Mouse (Mus musculus): Measurements from ENCODE around the gene Cfap97.
"Not testable (repeated sequence)": the region's sequence is repeated elsewhere in the genome, so short reads cannot be mapped to it uniquely, and the experiment has no call there.

Gene Cfap97

GRCm38 (mm10) chr8:46151202-46152062, at the start of gene Cfap97:
Cfap97 (plus strand) TSS chr8:46151771.
- in situ Hi-C loops (cut with MboI, MseI), result loop anchor here (10.0 kb wide), 1 partner anchor 793 kb away; no protein-coding TSS in a partner anchor

- in situ Hi-C loops (cut with MboI, MseI), result no loop called here
Measured at GRCm38 (mm10) chr8:46103434-46103833, 48.1 kb upstream of the Cfap97 start.

DNA sequence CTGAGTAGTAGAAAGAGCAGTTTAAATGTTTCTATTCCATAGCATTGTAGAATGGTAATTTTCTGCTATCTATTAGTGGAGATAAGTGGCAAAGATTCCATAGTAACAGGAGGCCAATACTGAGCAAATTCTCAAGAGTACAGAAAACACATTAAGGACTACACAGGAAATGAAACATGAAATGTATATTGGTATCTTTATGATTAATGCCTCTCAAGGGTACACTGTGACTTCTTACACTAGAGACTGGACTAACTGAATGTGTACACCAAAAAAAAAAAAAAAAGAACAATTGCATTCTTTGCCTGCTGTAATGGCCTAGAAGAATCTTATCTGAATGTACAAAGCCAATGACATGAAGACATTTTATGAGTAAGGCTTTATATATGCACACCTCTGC, 43.9 kb upstream of the Cfap97 start:
- in situ Hi-C loops (cut with MboI, MseI), result no loop called here

DNA sequence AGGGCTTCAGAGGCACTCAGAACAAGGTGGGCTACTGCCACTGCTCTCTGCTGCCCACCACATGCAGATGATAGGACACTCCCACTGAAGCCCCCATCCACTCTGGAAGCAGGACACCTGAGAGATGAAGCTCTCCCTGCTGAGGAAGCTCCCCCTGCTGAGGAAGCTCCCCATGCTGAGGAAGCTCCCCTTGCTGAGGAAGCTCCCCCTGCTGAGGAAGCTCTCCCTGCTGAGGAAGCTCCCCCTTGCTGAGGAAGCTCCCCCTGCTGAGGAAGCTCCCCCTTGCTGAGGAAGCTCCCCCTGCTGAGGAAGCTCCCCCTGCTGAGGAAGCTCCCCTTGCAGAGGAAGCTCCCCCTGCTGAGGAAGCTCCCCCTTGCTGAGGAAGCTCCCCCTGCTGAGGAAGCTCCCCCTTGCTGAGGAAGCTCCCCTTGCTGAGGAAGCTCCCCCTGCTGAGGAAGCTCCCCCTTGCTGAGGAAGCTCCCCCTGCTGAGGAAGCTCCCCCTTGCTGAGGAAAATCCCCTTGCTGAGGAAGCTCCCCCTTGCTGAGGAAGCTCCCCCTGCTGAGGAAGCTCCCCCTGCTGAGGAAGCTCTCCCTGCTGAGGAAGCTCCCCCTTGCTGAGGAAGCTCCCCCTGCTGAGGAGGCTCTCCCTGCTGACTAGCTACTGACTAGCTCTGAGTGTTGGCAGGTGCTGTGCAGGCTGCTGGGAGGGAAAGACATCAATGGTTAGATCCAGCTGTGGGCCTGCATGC, 38.0 kb upstream of the Cfap97 start:
- in situ Hi-C loops (cut with MboI, MseI), result not testable (repeated sequence)

GRCm38 (mm10) chr8:46117172-46117571, 34.4 kb upstream of the Cfap97 start:
- in situ Hi-C loops (cut with MboI, MseI), result no loop called here

DNA sequence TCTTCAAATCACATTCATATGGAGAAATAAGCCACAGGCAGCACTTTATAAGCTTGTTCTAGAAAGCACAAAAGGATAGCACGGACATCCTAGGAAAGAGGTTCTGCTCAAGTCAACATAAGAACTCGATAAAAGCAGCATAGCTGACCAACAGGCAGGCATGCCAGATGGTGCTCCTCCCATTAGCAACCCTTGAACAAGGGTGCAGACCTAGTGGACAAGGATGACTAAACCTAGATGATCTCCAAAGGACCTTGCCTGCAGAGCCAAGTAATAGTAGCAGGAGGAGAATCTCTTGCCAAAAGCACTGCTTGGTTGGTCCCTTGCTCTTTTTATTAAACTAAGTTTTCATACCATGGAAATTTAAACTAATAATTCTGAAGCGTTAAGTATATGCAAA, 32.4 kb upstream of the Cfap97 start:
- in situ Hi-C loops (cut with MboI, MseI), result no loop called here

GRCm38 (mm10) chr8:46122498-46122897, 29.1 kb upstream of the Cfap97 start:
- in situ Hi-C loops (cut with MboI, MseI), result no loop called here

DNA sequence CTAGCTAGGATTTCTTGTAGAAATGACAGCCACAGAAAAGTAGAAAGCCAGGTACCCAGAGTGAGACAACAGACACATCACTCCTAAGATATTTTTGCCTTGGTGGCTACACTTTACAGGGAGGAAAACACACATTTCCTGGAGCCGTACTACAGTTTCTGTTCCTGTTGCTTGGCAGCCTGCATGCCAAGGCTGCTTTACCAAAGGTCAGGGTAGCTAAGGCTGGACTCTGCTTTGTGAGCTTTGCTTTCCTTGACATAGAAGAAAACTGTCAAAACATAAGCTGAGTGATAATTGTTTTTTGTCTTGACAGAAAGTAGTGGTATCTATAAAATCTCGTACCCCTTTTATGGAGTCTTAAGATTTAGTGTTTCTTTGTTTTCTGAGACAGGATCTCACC, 21.1 kb upstream of the Cfap97 start:
- in situ Hi-C loops (cut with MboI, MseI), result loop anchor here (25.0 kb wide), 1 partner anchor 793 kb away; the partner anchor contains the start of gene Cyp4v3

GRCm38 (mm10) chr8:46135546-46135945, 16.0 kb upstream of the Cfap97 start:
- in situ Hi-C loops (cut with MboI, MseI), result loop anchor here (25.0 kb wide), 1 partner anchor 798 kb away; the partner anchor contains the start of gene Cyp4v3

GRCm38 (mm10) chr8:46137336-46137735, 14.2 kb upstream of the Cfap97 start:
- in situ Hi-C loops (cut with MboI, MseI), result loop anchor here (25.0 kb wide), 1 partner anchor 800 kb away; the partner anchor contains the start of gene Cyp4v3

DNA sequence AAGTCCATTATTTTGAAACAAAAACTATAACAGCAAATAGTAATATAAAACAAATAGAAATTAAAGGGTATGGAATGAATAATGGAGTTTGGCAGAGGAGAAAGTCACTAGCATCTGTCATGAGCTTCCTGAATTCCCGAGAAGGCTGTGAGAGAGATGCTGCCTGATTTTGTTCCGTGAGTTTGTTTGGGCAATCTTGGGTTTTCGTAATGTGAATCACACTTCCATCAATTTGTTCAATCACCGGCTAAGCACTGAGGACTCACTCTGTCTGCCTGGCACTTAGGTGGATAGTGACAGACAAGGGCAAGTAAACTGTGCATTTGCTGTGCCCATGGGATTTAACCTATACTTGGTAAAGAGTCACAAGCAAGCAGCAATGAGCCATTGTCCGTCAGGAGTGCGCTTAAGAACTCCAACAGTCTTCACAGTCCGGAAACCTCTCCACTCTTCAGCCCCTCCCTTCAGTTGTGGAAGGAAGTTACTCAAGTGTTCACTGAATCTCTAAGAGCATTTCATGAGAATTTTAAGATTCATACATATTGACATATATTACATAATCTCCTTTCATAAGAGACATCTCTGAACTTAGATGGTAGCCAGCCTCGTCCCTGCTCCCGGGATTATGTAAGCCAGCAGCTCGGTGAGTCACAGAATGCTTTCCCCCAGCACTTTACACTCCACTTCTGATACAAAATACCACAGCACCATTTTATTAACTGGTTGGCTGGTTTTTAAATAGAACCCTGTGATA, 13.6 kb upstream of the Cfap97 start:
- in situ Hi-C loops (cut with MboI, MseI), result loop anchor here (25.0 kb wide), 1 partner anchor 801 kb away; the partner anchor contains the start of gene Cyp4v3

DNA sequence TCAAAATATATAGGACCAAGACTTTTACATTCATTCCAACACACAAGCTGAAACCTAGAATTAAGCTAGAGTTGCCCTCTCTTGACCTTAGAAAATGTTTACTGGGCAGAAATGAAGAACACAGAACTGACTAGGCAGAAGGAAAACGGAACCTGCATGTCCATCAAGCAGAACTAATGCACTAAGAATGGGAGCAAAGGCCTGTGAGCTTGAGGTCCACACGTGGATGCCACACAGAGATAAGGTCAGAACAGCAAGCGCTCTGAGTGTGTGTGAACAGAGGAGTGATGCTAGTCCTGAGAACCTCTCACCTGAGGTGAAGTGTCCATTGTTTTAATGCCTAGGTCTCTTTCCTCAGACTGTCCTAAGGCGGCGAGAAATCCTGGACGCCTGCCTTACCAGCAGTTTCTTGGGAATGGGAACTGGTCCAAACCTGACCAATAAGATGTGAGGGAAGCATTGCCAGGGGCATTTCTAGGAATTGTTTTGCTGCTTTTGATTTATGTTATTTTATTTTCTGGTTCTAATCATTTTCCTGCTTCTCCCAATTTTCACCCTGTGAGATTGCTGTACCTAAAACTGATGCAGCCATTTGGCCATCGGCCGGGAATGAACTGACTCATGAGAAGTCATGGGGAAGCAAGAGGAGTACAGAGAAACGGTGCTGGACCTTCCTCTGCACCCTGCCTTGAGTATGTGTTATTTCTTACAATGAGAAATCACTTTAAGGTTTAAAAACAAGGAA, 11.0 kb upstream of the Cfap97 start:
- in situ Hi-C loops (cut with MboI, MseI), result loop anchor here (5.0 to 25.0 kb wide), 2 partner anchors 148 to 803 kb away; partner anchors contain the start of gene Cyp4v3

DNA sequence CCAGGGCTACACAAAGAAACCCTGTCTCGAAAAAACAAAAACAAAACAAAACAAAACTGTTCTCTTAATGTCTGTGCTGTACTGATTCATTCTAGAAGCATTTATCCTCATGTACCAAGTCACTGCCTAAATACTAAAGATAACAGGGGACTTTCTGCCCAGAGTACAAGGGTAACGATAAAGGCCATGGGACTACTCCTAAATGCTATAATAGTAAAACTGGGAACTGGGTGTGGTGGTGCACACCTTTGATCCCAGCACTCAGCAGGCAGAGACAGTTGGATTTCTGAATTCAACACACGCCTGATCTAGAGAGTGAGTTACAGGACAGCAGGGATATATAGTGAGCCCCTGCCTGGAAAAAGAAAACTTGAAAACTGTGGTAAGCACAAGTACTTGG, 9.9 kb upstream of the Cfap97 start:
- in situ Hi-C loops (cut with MboI, MseI), result loop anchor here (5.0 to 25.0 kb wide), 2 partner anchors 149 to 804 kb away; partner anchors contain the start of gene Cyp4v3

DNA sequence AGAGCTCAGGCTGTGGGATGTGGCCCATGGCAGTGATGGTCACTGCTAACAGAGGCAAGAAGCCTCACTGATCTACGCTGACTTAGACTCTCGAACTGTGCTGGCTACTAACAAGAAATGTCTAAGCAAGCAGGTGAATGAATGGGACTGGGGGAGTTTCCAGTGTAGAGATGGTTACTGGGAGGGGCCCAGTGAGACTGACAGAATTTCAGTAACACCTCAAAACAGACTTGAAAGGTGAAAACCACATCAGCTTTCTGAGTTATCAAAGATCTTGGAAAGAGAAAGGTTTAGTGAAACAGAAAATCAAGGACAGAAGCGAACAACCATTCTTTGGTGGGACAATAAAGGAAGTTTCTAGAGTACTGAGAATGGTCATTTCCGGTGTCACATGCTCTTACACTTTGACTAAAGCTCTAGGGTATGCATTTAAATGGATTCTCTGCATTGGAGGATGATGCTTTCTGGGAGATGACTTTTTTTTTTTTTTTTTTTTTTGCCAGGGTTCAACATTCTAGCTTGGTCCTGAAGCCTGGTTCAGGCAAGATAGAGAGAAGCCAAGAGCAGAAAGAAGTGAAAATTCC, 9.0 kb upstream of the Cfap97 start:
- in situ Hi-C loops (cut with MboI, MseI), result loop anchor here (5.0 to 25.0 kb wide), 2 partner anchors 150 to 805 kb away; partner anchors contain the start of gene Cyp4v3

GRCm38 (mm10) chr8:46143470-46143869, 8.1 kb upstream of the Cfap97 start:
- in situ Hi-C loops (cut with MboI, MseI), result loop anchor here (5.0 to 25.0 kb wide), 2 partner anchors 151 to 806 kb away; partner anchors contain the start of gene Cyp4v3

GRCm38 (mm10) chr8:46143924-46144323, 7.6 kb upstream of the Cfap97 start:
- in situ Hi-C loops (cut with MboI, MseI), result loop anchor here (5.0 to 25.0 kb wide), 2 partner anchors 152 to 807 kb away; partner anchors contain the start of gene Cyp4v3

DNA sequence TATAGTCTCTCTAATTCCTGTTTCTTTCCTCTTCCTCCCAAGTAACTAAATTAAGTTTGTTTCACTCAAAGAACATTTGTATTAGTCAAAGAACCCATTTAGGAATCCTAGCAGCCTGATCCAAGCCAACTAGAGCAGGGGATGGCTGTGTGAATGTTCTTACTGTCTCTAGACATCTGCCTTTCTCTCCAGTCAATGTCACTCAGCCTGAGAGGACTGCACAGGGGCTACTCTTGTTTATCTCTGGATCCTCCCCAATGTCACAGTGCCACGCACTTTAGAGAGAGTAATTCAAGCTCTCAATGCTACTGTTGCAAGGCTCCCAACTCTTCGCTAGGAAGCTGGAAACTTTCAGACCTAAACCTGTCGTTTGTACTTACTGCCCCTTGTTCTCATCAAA, 5.4 kb upstream of the Cfap97 start:
- in situ Hi-C loops (cut with MboI, MseI), result loop anchor here (25.0 kb wide), 1 partner anchor 809 kb away; the partner anchor contains the start of gene Cyp4v3

DNA sequence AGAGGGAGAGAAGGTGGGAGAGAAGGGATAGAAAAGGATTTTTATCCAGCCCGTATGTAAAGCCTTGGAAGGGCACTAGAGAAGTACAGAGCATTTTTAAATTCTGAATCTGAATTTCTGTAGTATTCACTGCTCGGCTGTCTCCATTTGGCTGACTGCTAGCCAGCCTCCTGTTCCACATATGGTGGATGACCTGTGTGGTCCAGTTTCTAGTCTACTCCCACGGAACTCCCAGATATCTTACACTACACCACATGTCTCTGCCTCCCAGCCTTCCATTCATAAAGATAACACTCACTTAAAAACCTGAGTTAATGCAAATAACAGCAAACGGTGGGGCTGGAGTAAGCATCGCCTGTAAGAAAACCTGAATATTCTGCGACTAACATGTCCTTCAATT, 2.3 kb upstream of the Cfap97 start:
- in situ Hi-C loops (cut with MboI, MseI), result loop anchor here (25.0 kb wide), 1 partner anchor 812 kb away; the partner anchor contains the start of gene Cyp4v3

- in situ Hi-C loops (cut with MboI, MseI), result loop anchor here (10.0 to 25.0 kb wide), 2 partner anchors 795 to 812 kb away; partner anchors contain the start of gene Cyp4v3
Measured at GRCm38 (mm10) chr8:46149782-46150181, 1.8 kb upstream of the Cfap97 start.

Data from T-helper 2 cell (primary cell).